Mouse (Mus musculus): Measurements from ENCODE around the gene Nop9. TPM values are rescaled to one million over a fixed set of nuclear protein-coding genes. Genes with fewer than 3 reads are reported as not detected.
"Not testable (repeated sequence)": the region's sequence is repeated elsewhere in the genome, so short reads cannot be mapped to it uniquely, and the experiment has no call there.

The Nop9 gene
- polyA plus RNA-seq, 1 experiment from 2014 or later: 31.9 TPM

- no peaks in the 10 kb centered on the region for H3K36me3 ChIP-seq
- WGBS: 77% methylated on average over 7 of the region's 7 CpGs
- no peaks in the 10 kb centered on the region for H3K27me3 ChIP-seq
- H3K4me3 ChIP-seq: no peak overlapping the region
- no peak overlapping the region for H3K9ac ChIP-seq
- no peak overlapping the region for H3K4me2 ChIP-seq
- no peak overlapping the region for H3K27ac ChIP-seq
- no peaks in the 10 kb centered on the region for H3K4me1 ChIP-seq
- H3K9me3 ChIP-seq: no peaks in the 10 kb centered on the region
- no peak for ATAC-seq (ENCODE audit: insufficient number of reproducible peaks, low FRiP score, low TSS enrichment, low read depth)
Observed at GRCm38 (mm10) chr14:55730531-55731032, 14.9 kb upstream of the Nop9 start.

- Histone ChIP-seq H3K4me3 (no peak overlapping the region), H3K9ac (no peak overlapping the region), H3K27ac (no peak overlapping the region), H3K4me1 (no peaks in the 10 kb centered on the region), H3K9me3 (no peaks in the 10 kb centered on the region), H3K36me3 (peaks cover 6% of the 10 kb centered on the region), H3K4me2 (no peak overlapping the region), H3K27me3 (no peaks in the 10 kb centered on the region)
- ATAC-seq (ENCODE audit: insufficient number of reproducible peaks, low FRiP score, low TSS enrichment, low read depth): no peak
- 69% methylated on average over 10 of the region's 10 CpGs for WGBS
Observed at GRCm38 (mm10) chr14:55733889-55734288, 11.6 kb upstream of the Nop9 start.

GRCm38 (mm10) chr14:55734869-55735268, 10.6 kb upstream of the Nop9 start:
- no peak overlapping the region for H3K9ac ChIP-seq
- ATAC-seq (ENCODE audit: insufficient number of reproducible peaks, low FRiP score, low TSS enrichment, low read depth): no peak
- no peak overlapping the region for H3K4me2 ChIP-seq
- H3K27ac ChIP-seq: no peak overlapping the region
- H3K4me1 ChIP-seq: no peaks in the 10 kb centered on the region
- no peaks in the 10 kb centered on the region for H3K9me3 ChIP-seq
- no peak overlapping the region for H3K4me3 ChIP-seq
- H3K27me3 ChIP-seq: no peaks in the 10 kb centered on the region
- peaks cover 16% of the 10 kb centered on the region for H3K36me3 ChIP-seq
- 71% methylated on average over 7 of the region's 7 CpGs for WGBS

GRCm38 (mm10) chr14:55735334-55735733, 10.2 kb upstream of the Nop9 start:
- Histone ChIP-seq H3K4me2 (no peak overlapping the region), H3K36me3 (peaks cover 21% of the 10 kb centered on the region), H3K4me3 (no peak overlapping the region), H3K9me3 (no peaks in the 10 kb centered on the region), H3K27ac (no peak overlapping the region), H3K4me1 (no peaks in the 10 kb centered on the region), H3K9ac (no peak overlapping the region), H3K27me3 (no peaks in the 10 kb centered on the region)
- 69% methylated on average over 3 of the region's 3 CpGs for WGBS
- ATAC-seq (ENCODE audit: insufficient number of reproducible peaks, low FRiP score, low TSS enrichment, low read depth): no peak

- Histone ChIP-seq H3K4me1 (no peaks in the 10 kb centered on the region), H3K36me3 (peaks cover 25% of the 10 kb centered on the region), H3K9ac (no peak overlapping the region), H3K27me3 (no peaks in the 10 kb centered on the region), H3K4me3 (no peak overlapping the region), H3K27ac (no peak overlapping the region), H3K9me3 (no peaks in the 10 kb centered on the region), H3K4me2 (no peak overlapping the region)
- WGBS: 75% methylated on average over 4 of the region's 4 CpGs
- no peak for ATAC-seq (ENCODE audit: insufficient number of reproducible peaks, low FRiP score, low TSS enrichment, low read depth)
Observed at GRCm38 (mm10) chr14:55735758-55736157, 9.7 kb upstream of the Nop9 start.

GRCm38 (mm10) chr14:55737086-55737687, 8.3 kb upstream of the Nop9 start:
- Histone ChIP-seq H3K4me1 (no peaks in the 10 kb centered on the region), H3K9ac (no peak overlapping the region), H3K36me3 (peaks cover 39% of the 10 kb centered on the region), H3K9me3 (no peaks in the 10 kb centered on the region), H3K27me3 (no peaks in the 10 kb centered on the region), H3K27ac (no peak overlapping the region), H3K4me2 (no peak overlapping the region), H3K4me3 (no peak overlapping the region)
- ATAC-seq (ENCODE audit: insufficient number of reproducible peaks, low FRiP score, low TSS enrichment, low read depth): no peak
- 82% methylated on average over 9 of the region's 9 CpGs for WGBS

- Histone ChIP-seq H3K27me3 (no peaks in the 10 kb centered on the region), H3K4me1 (peaks cover 32% of the 10 kb centered on the region), H3K27ac (no peak overlapping the region), H3K36me3 (peaks cover 48% of the 10 kb centered on the region), H3K9me3 (no peaks in the 10 kb centered on the region), H3K4me2 (peak overlapping the region; percentile 45), H3K9ac (no peak overlapping the region), H3K4me3 (peak overlapping the region; percentile 15; the same call in 1 of the 2 replicates)
- peak; percentile 49; the same call in 1 of the 2 replicates for ATAC-seq (ENCODE audit: insufficient number of reproducible peaks, low FRiP score, low TSS enrichment, low read depth)
- WGBS: 20% methylated on average over 10 of the region's 10 CpGs
Observed at GRCm38 (mm10) chr14:55743711-55744110, 1.8 kb upstream of the Nop9 start.

GRCm38 (mm10) chr14:55745861-55746237, 356 bp downstream of the Nop9 start:
- H3K4me1 ChIP-seq: peaks cover 32% of the 10 kb centered on the region
- no peak for ATAC-seq (ENCODE audit: insufficient number of reproducible peaks, low FRiP score, low TSS enrichment, low read depth)
- under 1% methylated on average over 31 of the region's 31 CpGs for WGBS
- H3K27me3 ChIP-seq: no peaks in the 10 kb centered on the region
- peak overlapping the region; percentile 89 for H3K4me3 ChIP-seq
- peak overlapping the region; percentile 90 for H3K4me2 ChIP-seq
- no peaks in the 10 kb centered on the region for H3K9me3 ChIP-seq
- peak overlapping the region; percentile 67 for H3K9ac ChIP-seq
- H3K36me3 ChIP-seq: peaks cover 47% of the 10 kb centered on the region
- H3K27ac ChIP-seq: peak overlapping the region; percentile 65

- ATAC-seq (ENCODE audit: insufficient number of reproducible peaks, low FRiP score, low TSS enrichment, low read depth): no peak
- Histone ChIP-seq H3K27me3 (no peaks in the 10 kb centered on the region), H3K27ac (no peak overlapping the region), H3K4me1 (peaks cover 32% of the 10 kb centered on the region), H3K36me3 (peaks cover 47% of the 10 kb centered on the region), H3K9ac (no peak overlapping the region), H3K9me3 (no peaks in the 10 kb centered on the region), H3K4me2 (peak overlapping the region; percentile 90; the same call in 1 of the 2 replicates), H3K4me3 (peak overlapping the region; percentile 89)
- 88% methylated on average over 10 of the region's 10 CpGs for WGBS
Observed at GRCm38 (mm10) chr14:55747051-55747847, 1.8 kb downstream of the Nop9 start.

- H3K36me3 ChIP-seq: peaks cover 39% of the 10 kb centered on the region
- 85% methylated on average over 6 of the region's 6 CpGs for WGBS
- no peak overlapping the region for H3K4me2 ChIP-seq
- H3K27me3 ChIP-seq: peaks cover 12% of the 10 kb centered on the region; the same call in 1 of the 2 replicates
- H3K4me1 ChIP-seq: peaks cover 23% of the 10 kb centered on the region
- H3K9ac ChIP-seq: no peak overlapping the region
- no peak overlapping the region for H3K4me3 ChIP-seq
- ATAC-seq (ENCODE audit: insufficient number of reproducible peaks, low FRiP score, low TSS enrichment, low read depth): no peak
- H3K9me3 ChIP-seq: no peaks in the 10 kb centered on the region
- H3K27ac ChIP-seq: no peak overlapping the region
Observed at GRCm38 (mm10) chr14:55757566-55757965, 12.1 kb downstream of the Nop9 start.

- no peaks in the 10 kb centered on the region for H3K9me3 ChIP-seq
- peaks cover 30% of the 10 kb centered on the region for H3K4me1 ChIP-seq
- peaks cover 12% of the 10 kb centered on the region; the same call in 1 of the 2 replicates for H3K27me3 ChIP-seq
- ATAC-seq (ENCODE audit: insufficient number of reproducible peaks, low FRiP score, low TSS enrichment, low read depth): no peak
- no peak within 1 kb of the TSS for H3K27ac ChIP-seq
- H3K9ac ChIP-seq: no peak within 1 kb of the TSS
- no peak within 1 kb of the TSS for H3K4me3 ChIP-seq
- H3K4me2 ChIP-seq: peak within 1 kb of the TSS; percentile 13; the same call in 1 of the 2 replicates
- H3K36me3 ChIP-seq: peaks cover 31% of the 10 kb centered on the region
- 18% methylated on average over 8 of the region's 8 CpGs for whole genome bisulfite sequencing
Observed at GRCm38 (mm10) chr14:55758363-55758784, 12.9 kb downstream of the Nop9 start, which contains the start of gene Cideb. Gene Cideb (minus strand): TSS chr14:55758458.

GRCm38 (mm10) chr14:55760156-55760555, 14.7 kb downstream of the Nop9 start:
- Histone ChIP-seq H3K4me2 (peak overlapping the region; percentile 35), H3K36me3 (peaks cover 13% of the 10 kb centered on the region), H3K4me3 (peak overlapping the region; percentile 7; the same call in 1 of the 2 replicates), H3K4me1 (peaks cover 30% of the 10 kb centered on the region), H3K27me3 (peaks cover 21% of the 10 kb centered on the region; the same call in 1 of the 2 replicates)
- not testable (repeated sequence) for H3K9ac ChIP-seq; ATAC-seq (ENCODE audit: insufficient number of reproducible peaks, low FRiP score, low TSS enrichment, low read depth); H3K27ac ChIP-seq; H3K9me3 ChIP-seq
- WGBS: 1% methylated on average over 6 of the region's 6 CpGs
